Mouse (Mus musculus): Measurements from ENCODE around the gene Sycp2.

Sycp2 gene

DNA sequence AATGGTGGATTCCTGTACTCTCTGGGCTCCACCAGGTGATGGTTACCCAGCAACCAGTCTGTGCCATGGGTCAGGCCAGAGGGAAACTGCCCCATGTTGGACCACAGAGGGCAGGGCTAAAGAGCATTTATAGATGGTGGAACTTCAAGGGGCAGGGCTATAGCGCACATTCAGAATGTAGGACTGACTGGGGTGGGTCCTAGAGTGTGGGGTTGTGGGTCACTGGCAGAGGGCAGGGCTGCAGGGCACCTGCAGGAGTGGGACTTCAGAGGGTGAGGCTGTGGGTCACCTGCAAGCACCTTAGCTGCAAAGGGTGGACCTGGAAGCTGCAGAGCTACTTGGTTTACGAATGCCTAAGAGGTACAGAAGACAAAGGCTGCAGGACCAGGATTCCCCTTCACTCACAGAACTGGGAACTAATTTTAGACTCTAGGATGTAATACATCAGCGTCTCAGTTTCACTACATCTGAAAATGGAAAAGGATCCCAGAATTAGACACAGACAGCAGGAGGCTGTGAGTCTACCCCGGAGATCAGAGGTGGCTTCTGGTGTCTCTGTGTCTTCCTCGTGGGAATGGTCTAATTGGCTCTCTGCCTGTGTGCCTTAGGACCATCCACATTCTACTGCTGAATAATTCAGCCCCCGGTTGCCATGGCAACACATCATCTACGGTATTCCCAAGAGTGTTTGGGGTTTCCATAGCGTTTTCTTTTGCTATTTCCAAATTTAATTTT is 103.9 kb downstream of the Sycp2 start:
- DNase-seq (ENCODE audit: low spot score in 2 of 2): no peak
